Mouse (Mus musculus) small intestine, adult 2 months (tissue): ENCODE measurements around the gene Islr. TPM values are rescaled to one million over a fixed set of nuclear protein-coding genes. Genes with fewer than 3 reads are reported as not detected.
A peak's percentile ranks its signal among the peaks of the same experiment; 100 is the strongest.

Experiments
- H3K27ac ChIP-seq: fragments of 200-500 bp; 2 replicates; pipeline ENCODE4 v1.5.1; 2012; ENCODE audit warnings: low read depth, low read length, control low read depth, inconsistent platforms; ENCODE audit not compliant: insufficient read depth
- H3K27me3 ChIP-seq: fragments of 200-500 bp; 2 replicates; pipeline ENCODE4 v1.6.1; 2012; ENCODE audit warnings: mild to moderate bottlenecking, moderate library complexity, low read length, inconsistent platforms; ENCODE audit not compliant: control insufficient read depth, insufficient read depth
- H3K36me3 ChIP-seq: fragments of 200-500 bp; 2 replicates; pipeline ENCODE4 v1.6.1; 2012; ENCODE audit warnings: mild to moderate bottlenecking, low read length, control low read depth, inconsistent platforms; ENCODE audit not compliant: control insufficient read depth, insufficient read depth
- H3K4me1 ChIP-seq: fragments of 200-500 bp; 2 replicates; pipeline ENCODE4 v1.6.1; 2012; ENCODE audit warnings: low read length, inconsistent platforms, mixed read lengths; ENCODE audit not compliant: control insufficient read depth, insufficient read depth, insufficient read length
- H3K4me3 ChIP-seq: fragments of 200-500 bp; 2 replicates; pipeline ENCODE4 v1.5.1; 2012; ENCODE audit warnings: low read depth, mild to moderate bottlenecking, control low read depth, inconsistent platforms, low read length, moderate library complexity
- CTCF ChIP-seq: fragments of 200-500 bp; IDR thresholded peaks from 2 replicates; pipeline ENCODE4 v1.5.1; 2012; ENCODE audit warnings: low read depth, mild to moderate bottlenecking, control low read depth, inconsistent platforms, low read length, moderate library complexity, mixed read lengths; ENCODE audit not compliant: insufficient replicate concordance, insufficient read length; ENCODE audit errors: extremely low read depth
- POLR2A ChIP-seq: fragments of 200-500 bp; IDR thresholded peaks from 2 replicates; pipeline ENCODE4 v1.6.1; 2012; ENCODE audit warnings: low read depth, mild to moderate bottlenecking, control low read depth, inconsistent platforms, low read length, moderate library complexity
- WGBS: fragments of 180-500 bp; shearing (Covaris S2); methylation state at CpG from one replicate; pipeline ENCODE4 v1.1.7; 2018; 5-methylcytosine and 5-hydroxymethylcytosine counted together
- polyA plus RNA-seq: library from polyadenylated mRNA; depleted of rRNA; stranded (reverse); fragments of >200 nt; gene quantifications from 2 replicates; pipeline ENCODE4 v1.2.3, GENCODE M21; 2012

Gene Islr
- polyA plus RNA-seq, 1 experiment, result 31.4 TPM

- peak; percentile 31; the same call in 1 of the 2 replicates for TF ChIP-seq CTCF
- TF ChIP-seq POLR2A, result no peak
- Histone ChIP-seq H3K4me3 (no peak overlapping the region), H3K36me3 (peaks cover 16% of the 10 kb centered on the region), H3K27me3 (no peaks in the 10 kb centered on the region), H3K27ac (no peak overlapping the region), H3K4me1 (no peaks in the 10 kb centered on the region; the same call in 1 of the 2 replicates)
- WGBS, result 54% methylated on average over 6 of the region's 6 CpGs
Measured at GRCm38 (mm10) chr9:58216402-58216801, 12.3 kb upstream of the Islr start.

- H3K36me3 ChIP-seq, result peaks cover 4% of the 10 kb centered on the region; the same call in 1 of the 2 replicates
- WGBS, result 40% methylated on average over 8 of the region's 8 CpGs
- TF ChIP-seq POLR2A, result no peak
- no peak for TF ChIP-seq CTCF
- no peaks in the 10 kb centered on the region; the same call in 1 of the 2 replicates for H3K4me1 ChIP-seq
- no peak overlapping the region for H3K27ac ChIP-seq
- H3K27me3 ChIP-seq, result no peaks in the 10 kb centered on the region
- H3K4me3 ChIP-seq, result no peak overlapping the region
Measured at GRCm38 (mm10) chr9:58214519-58215180, 10.5 kb upstream of the Islr start.

GRCm38 (mm10) chr9:58213865-58214264 lies 9.8 kb upstream of the Islr start:
- no peaks in the 10 kb centered on the region; the same call in 1 of the 2 replicates for H3K4me1 ChIP-seq
- 11% methylated on average over 5 of the region's 5 CpGs for WGBS
- H3K36me3 ChIP-seq, result no peaks in the 10 kb centered on the region
- H3K4me3 ChIP-seq, result no peak overlapping the region
- no peaks in the 10 kb centered on the region for H3K27me3 ChIP-seq
- no peak overlapping the region for H3K27ac ChIP-seq
- TF ChIP-seq POLR2A (no peak), CTCF (no peak)

- Histone ChIP-seq H3K36me3 (no peaks in the 10 kb centered on the region), H3K4me1 (no peaks in the 10 kb centered on the region; the same call in 1 of the 2 replicates), H3K27ac (no peak overlapping the region), H3K27me3 (no peaks in the 10 kb centered on the region), H3K4me3 (no peak overlapping the region)
- 48% methylated on average over 5 of the region's 5 CpGs for WGBS
- no peak for TF ChIP-seq CTCF
- TF ChIP-seq POLR2A, result no peak
Measured at GRCm38 (mm10) chr9:58213377-58213776, 9.3 kb upstream of the Islr start.

GRCm38 (mm10) chr9:58210304-58210627 lies 6.2 kb upstream of the Islr start:
- Histone ChIP-seq H3K27me3 (no peaks in the 10 kb centered on the region), H3K4me1 (no peaks in the 10 kb centered on the region; the same call in 1 of the 2 replicates), H3K27ac (no peak overlapping the region), H3K36me3 (no peaks in the 10 kb centered on the region), H3K4me3 (no peak overlapping the region)
- no peak for TF ChIP-seq POLR2A
- TF ChIP-seq CTCF, result no peak
- WGBS, result 72% methylated on average over 2 of the region's 2 CpGs

GRCm38 (mm10) chr9:58209462-58210303 lies 5.6 kb upstream of the Islr start:
- Histone ChIP-seq H3K27ac (no peak overlapping the region), H3K4me1 (no peaks in the 10 kb centered on the region; the same call in 1 of the 2 replicates), H3K36me3 (no peaks in the 10 kb centered on the region), H3K27me3 (no peaks in the 10 kb centered on the region), H3K4me3 (no peak overlapping the region)
- TF ChIP-seq POLR2A (no peak), CTCF (no peak)
- 68% methylated on average over 8 of the region's 8 CpGs for WGBS

GRCm38 (mm10) chr9:58206013-58206412 lies 1.9 kb upstream of the Islr start:
- Histone ChIP-seq H3K27ac (no peak overlapping the region), H3K4me1 (no peaks in the 10 kb centered on the region), H3K36me3 (no peaks in the 10 kb centered on the region), H3K27me3 (peaks cover 30% of the 10 kb centered on the region), H3K4me3 (no peak overlapping the region)
- 86% methylated on average over 7 of the region's 7 CpGs for WGBS
- TF ChIP-seq CTCF (no peak), POLR2A (no peak)
